Mouse (Mus musculus) urinary bladder, postnatal 4 days (tissue): Measurements from ENCODE around the gene Bhlhb9.
"Not testable (repeated sequence)": the region's sequence is repeated elsewhere in the genome, so short reads cannot be mapped to it uniquely, and the experiment has no call there.

ENCODE experiments used
- DNase-seq, 2 experiments: peaks; one replicate each; pipeline ENCODE4 v3.0.0; 2021 to 2022; ENCODE audit warnings: low spot score in 2 of 2

Gene Bhlhb9

DNA sequence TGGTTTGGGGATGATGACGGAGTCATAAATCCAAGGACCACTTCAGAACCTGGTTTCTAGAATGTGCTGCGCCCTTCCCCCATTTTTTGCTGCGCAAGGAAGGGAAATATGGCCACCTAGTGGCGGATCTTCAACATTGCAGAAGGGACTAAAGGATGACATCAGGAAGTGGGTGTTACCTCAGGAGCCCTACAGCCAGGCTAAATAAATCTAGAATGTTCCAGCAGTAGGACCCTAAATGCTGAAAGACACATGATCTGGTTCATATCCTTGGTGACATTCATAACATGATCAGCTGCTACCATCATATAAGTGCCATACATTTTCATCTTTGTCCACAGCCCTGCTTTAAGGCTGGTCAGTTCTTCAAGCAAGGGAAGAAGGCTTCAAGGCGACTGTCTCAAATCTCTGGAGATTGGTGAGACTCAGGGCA, at the start of gene Bhlhb9:
Bhlhb9 (plus strand) TSS at position 383 of the 433 bp plus-strand sequence.
- DNase-seq, result peak in 1 of 2 experiments; percentile 25

- peak; percentile 19 to 74 for DNase-seq
These were observed 44.6 kb upstream of the Bhlhb9 start for GRCm38 (mm10) chrX:135752832-135753231.

DNA sequence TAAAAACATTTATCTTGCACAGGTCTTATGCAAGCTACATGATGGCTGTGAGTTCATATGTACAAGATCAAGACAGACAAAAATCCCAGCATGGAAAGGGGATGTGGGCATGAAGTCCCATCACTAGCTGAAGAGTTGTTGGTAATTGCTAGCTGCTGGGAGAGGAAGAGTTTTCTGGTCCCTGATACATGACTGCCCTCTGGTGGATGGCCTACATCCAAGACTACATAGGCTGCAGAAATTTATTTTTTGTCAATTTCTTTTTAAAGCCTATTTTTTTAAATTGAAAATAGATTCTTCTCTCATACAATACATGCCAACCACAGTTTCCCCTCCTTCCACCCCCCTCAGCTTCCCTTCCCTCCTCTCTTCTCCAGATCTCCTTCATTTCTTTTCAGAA, 35.7 kb upstream of the Bhlhb9 start:
- DNase-seq, result no peak

DNA sequence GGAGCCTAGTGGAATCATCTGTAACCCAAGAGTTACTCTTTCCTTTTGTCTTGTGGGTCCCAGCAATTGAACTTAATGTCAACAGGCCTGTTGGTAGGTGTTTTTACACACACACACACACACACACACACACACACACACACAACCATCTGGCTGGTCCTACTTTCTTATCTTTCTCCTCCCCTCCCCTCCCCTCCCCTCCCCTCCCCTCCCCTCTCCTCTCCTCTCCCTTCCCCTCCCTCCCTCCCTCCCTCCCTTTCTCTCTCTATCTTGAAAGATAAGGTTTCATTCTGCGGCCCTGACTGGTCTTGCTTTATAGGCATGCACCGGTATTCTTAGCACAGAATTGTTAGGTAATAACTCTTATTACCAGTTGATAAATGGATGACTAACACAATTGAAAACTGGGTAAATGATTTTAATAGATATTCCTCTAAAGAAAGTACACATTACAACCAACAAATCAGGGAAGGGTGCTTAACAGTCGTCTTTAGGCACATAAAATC, 29.3 kb upstream of the Bhlhb9 start:
- no peak for DNase-seq

- no peak for DNase-seq
These were observed 28.8 kb upstream of the Bhlhb9 start for GRCm38 (mm10) chrX:135768565-135768964.

GRCm38 (mm10) chrX:135791536-135791935, 5.9 kb upstream of the Bhlhb9 start:
- no peak for DNase-seq

DNA sequence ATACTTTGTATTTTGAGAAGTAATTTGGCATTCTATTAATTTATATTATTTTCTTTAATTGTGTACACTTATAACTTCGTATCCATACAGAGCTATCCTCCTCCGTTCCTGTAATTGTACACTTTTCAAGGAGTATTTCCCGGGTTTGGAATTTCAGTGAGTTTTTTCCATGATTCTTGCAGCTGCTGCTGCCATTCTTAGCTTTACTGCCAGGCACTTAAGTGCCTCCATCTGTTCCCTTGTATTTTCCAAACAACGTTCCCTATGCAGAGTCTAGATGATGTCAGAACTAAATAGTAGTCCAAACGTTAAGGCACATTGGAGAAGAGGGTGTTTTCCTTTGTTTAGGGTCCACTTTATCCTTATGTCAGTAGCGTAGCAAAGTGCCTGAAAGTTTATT, 5.1 kb upstream of the Bhlhb9 start:
- no peak for DNase-seq

DNA sequence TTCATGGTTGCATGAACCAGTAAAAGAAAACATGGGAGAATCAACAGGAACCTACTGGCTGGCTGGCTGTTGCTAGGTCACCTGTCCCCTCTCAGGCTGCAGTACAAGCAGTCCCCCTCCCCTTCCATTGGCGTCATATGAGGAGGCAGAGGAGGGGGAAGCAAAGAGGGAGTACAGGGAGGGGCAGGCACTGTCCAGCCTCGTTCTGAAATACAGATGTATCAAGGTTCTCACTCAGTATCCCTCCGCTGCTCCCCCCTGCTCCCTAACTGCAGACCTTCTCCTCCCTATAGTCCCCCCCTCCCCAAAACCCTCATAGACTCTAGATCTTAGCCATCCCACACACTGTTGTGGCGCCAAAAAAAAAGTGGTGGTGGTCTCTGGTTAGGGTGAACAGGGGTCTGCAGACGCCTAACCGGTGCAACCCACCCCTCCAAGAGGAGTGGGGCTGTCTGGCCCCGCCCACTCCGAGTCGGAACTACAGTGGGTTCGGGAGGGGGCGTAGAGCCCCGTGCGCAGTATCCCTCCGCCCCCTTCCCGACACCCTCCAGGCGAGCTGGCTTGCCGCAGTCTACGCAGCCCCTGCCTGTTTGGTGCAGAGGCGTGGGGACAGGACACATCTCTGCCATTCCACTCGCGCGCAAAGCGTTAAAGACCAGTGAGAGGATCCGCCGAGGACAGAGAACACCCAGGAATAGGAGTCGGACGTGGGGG, 1.6 kb upstream of the Bhlhb9 start:
- DNase-seq, result peak in 1 of 2 experiments; percentile 67

- DNase-seq, result not testable (repeated sequence)
These were observed 836 bp upstream of the Bhlhb9 start for GRCm38 (mm10) chrX:135796305-135797211.

GRCm38 (mm10) chrX:135804149-135804548, 6.8 kb downstream of the Bhlhb9 start:
- no peak for DNase-seq

- DNase-seq, result no peak
These were observed 8.4 kb downstream of the Bhlhb9 start for GRCm38 (mm10) chrX:135805780-135806179.

- not testable (repeated sequence) for DNase-seq
These were observed 38.5 kb downstream of the Bhlhb9 start for GRCm38 (mm10) chrX:135835896-135836295.

GRCm38 (mm10) chrX:135837896-135838295, 40.5 kb downstream of the Bhlhb9 start:
- no peak for DNase-seq

GRCm38 (mm10) chrX:135838521-135839360, 41.3 kb downstream of the Bhlhb9 start, which contains the start of gene Gprasp2:
Gene Gprasp2 (plus strand): TSS chrX:135839034.
- DNase-seq, result peak in 1 of 2 experiments; percentile 43

DNA sequence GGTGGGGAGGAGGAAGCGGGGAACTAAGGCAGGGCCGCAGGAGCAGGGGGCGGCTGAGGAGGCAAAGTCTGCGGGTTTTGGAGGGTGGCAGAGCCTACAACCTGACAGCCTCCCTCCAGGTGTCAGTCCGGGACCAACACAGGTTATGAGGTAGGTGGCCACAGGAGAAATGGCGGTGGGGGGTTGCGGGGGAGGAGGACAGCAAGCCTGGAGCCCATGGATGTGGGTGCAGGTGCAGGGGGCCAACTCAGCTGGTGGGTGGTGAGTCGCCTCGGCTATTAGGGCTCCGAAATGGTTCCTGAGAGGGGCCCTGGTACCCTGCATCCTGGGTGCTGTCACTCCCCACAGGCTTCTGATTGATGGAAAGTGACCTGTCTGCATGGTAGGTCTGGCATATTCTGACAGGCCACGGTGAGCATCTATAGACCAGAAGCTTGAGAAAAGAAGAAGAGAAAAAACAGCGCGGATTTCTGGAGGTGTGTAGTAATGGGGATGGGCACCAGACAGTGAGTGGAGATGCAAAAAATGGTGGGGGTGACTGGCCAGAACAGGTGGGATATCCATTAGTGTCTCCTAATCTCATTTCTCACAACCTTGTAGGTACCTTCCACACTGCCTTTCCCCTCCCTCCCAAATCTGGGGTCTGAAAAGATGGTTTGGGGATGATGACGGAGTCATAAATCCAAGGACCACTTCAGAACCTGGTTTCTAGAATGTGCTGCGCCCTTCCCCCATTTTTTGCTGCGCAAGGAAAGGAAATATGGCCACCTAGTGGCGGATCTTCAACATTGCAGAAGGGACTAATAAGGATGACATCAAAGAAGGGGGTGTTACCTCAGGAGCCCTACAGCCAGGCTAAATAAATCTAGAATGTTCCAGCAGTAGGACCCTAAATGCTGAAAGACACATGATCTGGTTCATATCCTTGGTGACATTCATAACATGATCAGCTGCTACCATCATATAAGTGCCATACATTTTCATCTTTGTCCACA, 42.3 kb downstream of the Bhlhb9 start:
- not testable (repeated sequence) for DNase-seq

DNA sequence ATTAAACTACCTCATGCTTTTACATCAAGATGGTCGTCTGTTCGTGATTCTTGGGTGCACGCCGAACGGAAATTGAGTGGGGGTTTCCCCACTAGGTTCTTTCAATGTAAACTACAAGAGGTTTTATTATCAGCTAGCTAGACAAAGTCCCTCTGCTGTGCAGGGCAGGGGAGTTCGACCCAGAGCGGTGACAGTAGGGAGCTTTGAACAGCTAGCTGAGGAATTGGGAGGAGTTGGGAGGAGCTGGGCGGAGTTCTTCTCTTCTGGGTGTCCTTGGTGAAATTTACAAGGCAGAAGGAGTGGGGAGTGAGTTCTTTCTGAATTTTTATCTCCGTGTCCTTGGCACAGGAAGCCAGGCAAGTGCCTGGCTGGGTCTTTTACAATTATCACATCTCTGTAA, 69.4 kb downstream of the Bhlhb9 start:
- DNase-seq, result not testable (repeated sequence)

- DNase-seq, result no peak
These were observed 79.3 kb downstream of the Bhlhb9 start for GRCm38 (mm10) chrX:135876679-135877078.

- DNase-seq, result no peak
These were observed 82.2 kb downstream of the Bhlhb9 start for GRCm38 (mm10) chrX:135879626-135880025.

DNA sequence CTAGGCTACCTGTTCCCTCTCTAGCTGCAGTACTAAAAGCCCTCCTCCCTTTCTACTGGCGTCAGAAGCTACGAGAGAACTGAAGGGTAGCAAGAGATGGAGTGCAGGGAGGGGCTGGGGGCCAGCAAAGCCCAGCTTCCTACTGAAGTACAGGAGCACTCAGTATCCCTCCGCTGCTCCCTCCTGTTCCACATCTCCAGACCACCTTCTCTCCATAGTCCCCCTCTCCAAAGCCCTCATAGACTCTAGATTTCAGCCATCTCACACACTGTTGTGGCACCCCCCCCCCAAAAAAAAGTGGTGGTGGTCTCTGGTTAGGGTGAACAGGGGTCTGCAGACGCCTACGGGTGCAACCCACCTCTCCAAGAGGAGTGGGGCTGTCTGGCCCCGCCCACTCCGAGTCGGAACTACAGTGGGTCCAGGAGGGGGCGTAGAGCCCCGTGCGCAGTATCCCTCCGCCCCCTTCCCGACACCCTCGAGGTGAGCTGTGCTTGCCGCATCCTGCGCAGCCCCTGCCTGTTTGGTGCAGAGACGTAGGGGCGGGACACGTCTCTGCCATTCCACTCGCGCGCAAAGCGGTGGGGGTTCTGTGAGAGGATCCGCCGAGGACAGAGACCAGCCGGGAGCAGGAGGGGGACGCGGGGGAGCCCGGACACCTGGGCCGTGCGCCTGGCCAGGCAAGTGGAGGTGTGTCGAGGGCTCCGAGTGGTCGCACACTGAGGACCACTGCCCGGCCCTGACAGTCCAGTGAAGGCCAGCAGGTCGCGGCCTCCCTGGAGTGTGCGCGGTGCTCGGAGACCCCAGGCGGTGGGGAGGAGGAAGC, 88.2 kb downstream of the Bhlhb9 start:
- DNase-seq, result peak; percentile 72 to 75
